Mouse (Mus musculus): ENCODE measurements around the gene Htt. TPM values are rescaled to one million over a fixed set of nuclear protein-coding genes. Genes with fewer than 3 reads are reported as not detected.
"Not testable (repeated sequence)": the region's sequence is repeated elsewhere in the genome, so short reads cannot be mapped to it uniquely, and the experiment has no call there.

The Htt gene
- 15.2 and 15.4 TPM in 2 replicates for total RNA-seq (2015)
- total RNA-seq (2017) = 15.4 and 16.3 TPM in 2 replicates

DNA sequence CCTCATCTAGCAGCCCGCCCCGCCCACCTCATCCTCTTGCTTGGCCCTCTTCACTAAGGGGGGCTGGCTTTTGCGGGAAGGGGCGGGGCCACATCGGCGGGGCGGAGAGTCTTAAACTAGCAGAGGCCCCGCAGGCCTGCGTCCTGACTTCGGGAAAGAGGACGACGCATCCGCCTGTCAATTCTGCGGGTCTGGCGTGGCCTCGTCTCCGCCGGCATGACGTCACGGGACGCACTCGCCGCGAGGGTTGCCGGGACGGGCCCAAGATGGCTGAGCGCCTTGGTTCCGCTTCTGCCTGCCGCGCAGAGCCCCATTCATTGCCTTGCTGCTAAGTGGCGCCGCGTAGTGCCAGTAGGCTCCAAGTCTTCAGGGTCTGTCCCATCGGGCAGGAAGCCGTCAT, at the start of gene Htt:
Gene Htt, plus strand, starts transcription at position 232 of the 400 bp plus-strand sequence.
- peak; percentile 96 for ATAC-seq (ENCODE audit: poor library complexity, severe bottlenecking)

GRCm38 (mm10) chr5:34714371-34714770, 47.2 kb upstream of the Htt start:
- ATAC-seq (ENCODE audit: poor library complexity, severe bottlenecking) = not testable (repeated sequence)

DNA sequence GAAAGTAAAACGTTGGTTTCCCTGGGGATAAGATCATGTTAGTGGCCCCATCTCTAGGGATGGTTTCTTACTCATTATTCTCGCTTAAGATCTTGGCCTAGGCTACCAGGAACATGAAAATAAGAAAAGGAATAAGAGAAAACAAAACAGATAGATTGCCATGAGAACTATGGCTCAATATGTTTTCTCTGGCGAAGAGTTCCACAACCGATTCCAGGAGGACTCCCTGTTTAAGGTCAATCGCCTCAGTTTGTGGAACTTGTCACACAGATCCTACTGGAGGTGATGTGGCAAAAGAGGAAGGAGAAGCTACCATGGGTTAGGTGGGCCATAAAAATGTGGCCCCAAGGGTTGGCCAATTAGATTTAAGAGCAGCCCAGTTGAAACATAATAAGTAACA, 46.7 kb upstream of the Htt start:
- ATAC-seq (ENCODE audit: poor library complexity, severe bottlenecking) = no peak

- ATAC-seq (ENCODE audit: poor library complexity, severe bottlenecking) = no peak
Observed at GRCm38 (mm10) chr5:34729141-34729540, 32.4 kb upstream of the Htt start.

DNA sequence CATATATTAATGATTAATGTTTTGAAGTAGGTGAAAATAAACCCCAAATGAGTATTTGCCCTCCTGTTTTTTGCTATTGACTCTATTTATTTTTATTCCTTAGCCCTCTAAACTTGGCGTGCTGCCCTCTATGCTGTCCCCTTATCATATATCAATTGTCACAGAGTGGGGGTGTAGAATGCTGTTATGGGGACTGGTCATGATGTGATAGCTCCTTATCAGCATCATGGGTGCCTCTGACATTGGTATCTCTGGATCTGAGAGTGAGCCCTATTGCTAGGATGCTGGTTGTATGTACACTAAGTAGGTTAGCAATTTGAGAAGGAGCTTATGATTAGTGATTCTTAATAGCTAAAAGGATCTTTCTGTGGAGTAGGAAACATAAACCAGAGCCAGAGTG, 31.3 kb upstream of the Htt start:
- ATAC-seq (ENCODE audit: poor library complexity, severe bottlenecking) = no peak

GRCm38 (mm10) chr5:34751477-34751876, 10.1 kb upstream of the Htt start:
- no peak for ATAC-seq (ENCODE audit: poor library complexity, severe bottlenecking)

GRCm38 (mm10) chr5:34758762-34759161, 2.8 kb upstream of the Htt start:
- ATAC-seq (ENCODE audit: poor library complexity, severe bottlenecking) = no peak

DNA sequence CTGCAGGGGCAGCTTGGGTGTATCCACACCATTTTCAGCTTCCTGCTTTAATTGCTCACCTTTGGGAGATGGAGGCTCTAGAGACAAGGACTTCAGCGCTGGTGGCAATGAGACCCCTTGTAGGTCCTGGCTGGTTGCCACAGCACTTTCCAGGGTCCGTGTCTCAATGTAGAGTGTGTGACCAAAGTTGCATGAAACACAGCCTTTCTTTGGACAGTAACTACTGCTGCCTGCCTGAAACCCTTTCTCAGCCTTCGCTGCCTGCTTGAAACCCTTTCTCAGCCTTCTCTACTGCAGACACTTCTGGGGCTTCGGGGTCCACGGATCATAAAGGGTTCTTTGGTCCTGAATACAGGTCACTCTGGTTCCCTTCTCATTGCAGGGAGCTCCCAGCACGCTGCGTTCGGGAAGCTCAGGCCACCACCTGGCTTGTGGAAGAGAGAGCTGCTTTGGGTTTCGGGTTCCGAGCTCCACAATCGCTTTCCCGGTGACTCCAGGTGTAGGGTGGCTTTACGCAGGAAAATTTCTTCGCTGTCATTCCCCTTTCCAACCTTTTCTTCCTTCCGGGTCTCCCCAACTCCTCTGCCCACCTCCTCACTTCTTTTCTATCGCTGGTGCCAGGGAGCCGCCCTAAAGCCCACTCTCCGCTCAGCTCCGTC, 561 bp upstream of the Htt start:
- ATAC-seq (ENCODE audit: poor library complexity, severe bottlenecking) = peak; percentile 23

DNA sequence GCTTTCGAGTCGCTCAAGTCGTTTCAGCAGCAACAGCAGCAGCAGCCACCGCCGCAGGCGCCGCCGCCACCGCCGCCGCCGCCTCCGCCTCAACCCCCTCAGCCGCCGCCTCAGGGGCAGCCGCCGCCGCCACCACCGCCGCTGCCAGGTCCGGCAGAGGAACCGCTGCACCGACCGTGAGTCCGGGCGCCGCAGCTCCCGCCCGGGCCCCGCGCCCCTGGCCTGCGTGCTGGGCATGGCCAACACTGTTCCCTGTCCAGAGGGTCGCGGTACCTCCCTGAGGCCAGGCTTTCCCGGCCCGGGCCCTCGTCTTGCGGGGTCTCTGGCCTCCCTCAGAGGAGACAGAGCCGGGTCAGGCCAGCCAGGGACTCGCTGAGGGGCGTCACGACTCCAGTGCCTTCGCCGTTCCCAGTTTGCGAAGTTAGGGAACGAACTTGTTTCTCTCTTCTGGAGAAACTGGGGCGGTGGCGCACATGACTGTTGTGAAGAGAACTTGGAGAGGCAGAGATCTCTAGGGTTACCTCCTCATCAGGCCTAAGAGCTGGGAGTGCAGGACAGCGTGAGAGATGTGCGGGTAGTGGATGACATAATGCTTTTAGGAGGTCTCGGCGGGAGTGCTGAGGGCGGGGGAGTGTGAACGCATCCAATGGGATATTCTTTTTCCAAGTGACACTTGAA, 533 bp downstream of the Htt start:
- ATAC-seq (ENCODE audit: poor library complexity, severe bottlenecking) = peak; percentile 29

GRCm38 (mm10) chr5:34771818-34772217, 10.3 kb downstream of the Htt start:
- ATAC-seq (ENCODE audit: poor library complexity, severe bottlenecking) = no peak

- no peak for ATAC-seq (ENCODE audit: poor library complexity, severe bottlenecking)
Observed at GRCm38 (mm10) chr5:34772696-34773245, 11.2 kb downstream of the Htt start.

DNA sequence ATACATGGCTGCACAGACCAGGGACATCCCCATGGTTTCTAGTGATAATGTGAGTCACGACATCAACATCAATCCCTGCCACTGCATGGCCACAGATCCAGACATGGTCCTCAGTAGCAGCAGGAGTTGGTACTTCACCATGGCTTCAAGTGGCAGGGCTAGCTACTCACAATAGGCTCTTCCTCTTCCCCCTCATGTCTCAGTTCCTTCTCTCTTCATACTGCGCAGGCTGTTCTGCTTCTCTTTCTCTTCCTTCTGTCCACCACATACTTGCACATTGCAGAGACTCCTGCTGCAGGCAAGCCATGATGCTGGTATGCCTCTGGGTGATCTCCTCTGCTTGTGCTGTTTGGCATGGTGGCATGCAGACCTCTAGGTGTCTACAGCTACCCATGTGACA, 11.9 kb downstream of the Htt start:
- ATAC-seq (ENCODE audit: poor library complexity, severe bottlenecking) = peak; percentile 91

- ATAC-seq (ENCODE audit: poor library complexity, severe bottlenecking) = no peak
Observed at GRCm38 (mm10) chr5:34785027-34785426, 23.5 kb downstream of the Htt start.

- no peak for ATAC-seq (ENCODE audit: poor library complexity, severe bottlenecking)
Observed at GRCm38 (mm10) chr5:34791141-34791540, 29.6 kb downstream of the Htt start.

GRCm38 (mm10) chr5:34800292-34800953, 38.9 kb downstream of the Htt start:
- ATAC-seq (ENCODE audit: poor library complexity, severe bottlenecking) = no peak

GRCm38 (mm10) chr5:34806038-34806437, 44.5 kb downstream of the Htt start:
- ATAC-seq (ENCODE audit: poor library complexity, severe bottlenecking) = no peak

GRCm38 (mm10) chr5:34822431-34823149, 61.0 kb downstream of the Htt start:
- ATAC-seq (ENCODE audit: poor library complexity, severe bottlenecking) = no peak

DNA sequence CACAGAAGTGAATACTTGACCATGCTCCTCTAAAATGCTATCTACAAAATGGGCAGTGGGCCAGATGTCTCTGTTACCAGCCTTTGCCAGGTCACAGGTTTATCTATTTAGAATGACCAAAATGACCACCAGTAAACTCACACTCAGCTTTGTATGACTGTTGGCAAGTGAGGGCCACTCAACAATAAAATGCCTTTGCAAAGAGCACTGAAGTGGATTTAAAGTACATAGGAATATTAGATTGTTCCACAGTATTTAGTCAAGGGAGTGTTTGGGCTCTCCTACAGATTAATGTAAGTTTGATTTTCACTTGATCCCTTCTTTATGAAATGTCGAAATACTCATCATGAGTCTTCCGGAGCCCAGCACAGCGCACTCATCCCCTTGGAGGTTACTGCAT, 92.5 kb downstream of the Htt start:
- no peak for ATAC-seq (ENCODE audit: poor library complexity, severe bottlenecking)

DNA sequence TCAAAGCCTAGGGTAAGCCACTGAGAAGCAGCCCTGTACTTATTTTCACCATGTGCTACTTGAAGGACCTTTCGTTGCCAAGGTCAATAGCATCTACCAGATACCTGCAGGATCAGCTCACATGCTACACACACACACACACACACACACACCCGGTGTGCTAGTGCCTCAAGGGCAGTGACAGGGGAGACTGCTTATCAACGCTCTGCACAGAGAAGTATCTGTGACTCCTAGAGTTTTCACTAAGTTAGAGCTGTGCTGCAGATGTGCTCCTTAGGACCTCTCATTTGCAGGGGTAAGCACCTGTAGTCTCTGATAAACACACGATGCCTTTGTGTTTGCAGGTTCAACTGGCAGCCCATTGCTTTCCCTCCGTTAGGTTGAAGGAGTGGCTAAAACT, 103.8 kb downstream of the Htt start:
- no peak for ATAC-seq (ENCODE audit: poor library complexity, severe bottlenecking)

- ATAC-seq (ENCODE audit: poor library complexity, severe bottlenecking) = not testable (repeated sequence)
Observed at GRCm38 (mm10) chr5:34880307-34880706, 118.8 kb downstream of the Htt start.

DNA sequence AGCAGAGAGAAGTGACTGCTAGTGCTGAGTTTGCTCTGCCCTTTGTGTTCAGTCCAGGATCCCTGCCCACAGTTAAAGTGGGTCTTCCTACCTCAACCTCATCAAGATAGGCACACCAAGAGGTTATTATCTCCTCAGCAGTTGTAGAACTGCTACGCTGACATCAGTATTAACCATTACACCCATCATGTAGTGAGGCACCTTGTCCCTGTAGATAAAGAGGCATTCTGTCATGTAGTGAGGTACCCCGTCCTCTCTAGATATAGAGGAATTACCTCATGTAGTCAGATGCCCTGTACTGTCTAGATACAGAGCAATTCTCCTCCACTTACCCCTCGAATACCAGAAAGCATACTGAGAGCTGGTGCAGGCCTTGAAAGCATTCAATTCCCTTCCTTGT, 119.5 kb downstream of the Htt start:
- no peak for ATAC-seq (ENCODE audit: poor library complexity, severe bottlenecking)

Data from megakaryocyte, adult 5-6 weeks (primary cell).